Mouse (Mus musculus): ENCODE measurements around the gene Spaca6. TPM values are rescaled to one million over a fixed set of nuclear protein-coding genes. Genes with fewer than 3 reads are reported as not detected.
A peak's percentile ranks its signal among the peaks of the same experiment; 100 is the strongest.

Gene Spaca6
- polyA plus RNA-seq, 1 experiment, result 110 TPM

DNA sequence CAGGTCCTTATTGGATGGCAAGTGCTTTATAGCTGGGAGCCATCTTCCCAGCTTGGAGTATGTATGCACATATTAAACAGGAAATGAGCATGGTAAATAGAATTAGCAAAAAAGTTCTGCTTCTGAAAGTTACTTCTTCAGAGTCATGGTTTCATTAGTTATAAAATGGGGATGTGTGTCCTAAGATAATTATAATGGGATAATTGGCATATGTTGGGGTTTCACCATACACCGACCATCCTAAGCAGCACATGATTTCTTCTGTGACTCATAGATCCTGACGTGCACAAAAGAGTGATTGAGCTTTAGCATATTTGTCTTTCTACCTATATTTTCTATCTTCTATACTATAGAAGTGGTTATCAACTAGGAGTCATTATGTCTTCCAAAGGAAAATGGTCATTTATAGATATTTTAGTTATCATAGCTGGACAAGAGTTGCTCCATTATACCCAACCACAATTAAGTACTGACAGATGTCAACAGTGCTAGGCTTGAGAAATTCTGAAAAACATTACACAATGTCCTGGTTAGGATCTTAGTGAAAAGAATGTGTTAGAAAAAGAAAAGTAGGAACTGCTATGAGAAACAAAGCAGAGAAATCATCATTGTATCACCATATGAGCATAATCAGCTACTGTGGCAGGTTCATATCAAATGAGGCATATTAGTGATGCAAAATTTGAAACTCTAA, 62.9 kb downstream of the Spaca6 start:
- Histone ChIP-seq H3K4me3 (ENCODE audit: insufficient read depth, low read length) (no peak overlapping the region), H3K4me1 (ENCODE audit: control insufficient read depth, insufficient read depth, low read length) (peaks cover 26% of the 10 kb centered on the region), H3K27ac (ENCODE audit: insufficient read depth, low read depth, low read length) (peak overlapping the region; percentile 61)
- no peak for TF ChIP-seq CTCF (IDR thresholded peaks at IDR 0.05; ENCODE audit: low read depth, low read length)
- no peak for TF ChIP-seq POLR2A (IDR thresholded peaks at IDR 0.05; ENCODE audit: borderline replicate concordance, low read depth, low read length)

Other genes with a start within 250 kb of the Spaca6 start
- 54.1 and 58.0 TPM in 2 replicates for gene Lnpep, start 202.1 kb upstream of the Spaca6 start, polyA plus RNA-seq (2012; ENCODE audit: insufficient read depth, insufficient read length, missing spikeins)
- gene Vmn2r90, start 123.4 kb upstream of the Spaca6 start, polyA plus RNA-seq (2012; ENCODE audit: insufficient read depth, insufficient read length, missing spikeins), result not detected in 2 replicates
- gene Has1, start 28.0 kb downstream of the Spaca6 start, polyA plus RNA-seq (2012; ENCODE audit: insufficient read depth, insufficient read length, missing spikeins), result not detected in 2 replicates
- gene Fpr1, start 56.8 kb downstream of the Spaca6 start, polyA plus RNA-seq (2012; ENCODE audit: insufficient read depth, insufficient read length, missing spikeins), result 17.9 and 19.5 TPM in 2 replicates
- 54.1 and 56.6 TPM in 2 replicates for gene Fpr2, start 60.7 kb downstream of the Spaca6 start, polyA plus RNA-seq (2012; ENCODE audit: insufficient read depth, insufficient read length, missing spikeins)
- not detected in 2 replicates for gene Fpr3, start 60.7 kb downstream of the Spaca6 start, polyA plus RNA-seq (2012; ENCODE audit: insufficient read depth, insufficient read length, missing spikeins)
- gene Fpr-rs4, start 194.6 kb downstream of the Spaca6 start, polyA plus RNA-seq (2012; ENCODE audit: insufficient read depth, insufficient read length, missing spikeins), result not detected in 2 replicates
- not detected in 2 replicates for gene Vmn2r124, start 222.3 kb downstream of the Spaca6 start, polyA plus RNA-seq (2012; ENCODE audit: insufficient read depth, insufficient read length, missing spikeins)

All from bone marrow macrophage, adult 2 months (primary cell).